Mouse (Mus musculus) kidney, embryonic 16.5 days (tissue): ENCODE measurements at regions not wholly inside any gene's neighbourhood (a gene's known extent, or its start where the extent isn't known, plus 50 kb on each side); places are given as distances from the start of the nearest gene placed in this dataset.
"Not testable (repeated sequence)": the region's sequence is repeated elsewhere in the genome, so short reads cannot be mapped to it uniquely, and the experiment has no call there.

Source experiments
- ATAC-seq: fragments of 200-750 bp; cut with Nextera tagmentation; 2 replicates; pipeline ENCODE4 v1.8.0; 2017; ENCODE audit warnings: moderate TSS enrichment; ENCODE audit not compliant: low FRiP score, low TSS enrichment
- H3K27ac ChIP-seq: fragments of 300-500 bp; sonication (generic); 2 replicates; pipeline ENCODE4 v1.5.1; 2014; ENCODE audit warnings: low read length
- H3K27me3 ChIP-seq: fragments of 300-500 bp; sonication (generic); 2 replicates; pipeline ENCODE4 v1.6.1; 2014; ENCODE audit warnings: low read length, control low read depth, mixed read lengths; ENCODE audit not compliant: insufficient read depth
- H3K36me3 ChIP-seq: fragments of 300-500 bp; sonication (generic); 2 replicates; pipeline ENCODE4 v1.6.1; 2014; ENCODE audit warnings: low read length, control low read depth, mixed read lengths; ENCODE audit not compliant: insufficient read depth
- H3K4me1 ChIP-seq: fragments of 300-500 bp; sonication (generic); 2 replicates; pipeline ENCODE4 v1.6.1; 2014; ENCODE audit warnings: low read length, control low read depth, mixed read lengths; ENCODE audit not compliant: insufficient read depth
- H3K4me2 ChIP-seq: fragments of 300-500 bp; sonication (generic); replicated peaks from 2 replicates; pipeline ENCODE4 v1.6.1; 2014; ENCODE audit warnings: low read depth, low read length
- H3K4me3 ChIP-seq: fragments of 300-500 bp; sonication (generic); 2 replicates; pipeline ENCODE4 v1.5.1; 2014; ENCODE audit warnings: mild to moderate bottlenecking, low read length
- H3K9ac ChIP-seq: fragments of 300-500 bp; sonication (generic); replicated peaks from 2 replicates; pipeline ENCODE4 v1.6.1; 2014; ENCODE audit warnings: low read length
- H3K9me3 ChIP-seq: fragments of 300-500 bp; sonication (generic); 2 replicates; pipeline ENCODE4 v1.6.1; 2016; ENCODE audit warnings: low read length, control low read depth
- WGBS: fragments of 180-500 bp; shearing (Covaris S2); extraction: QIAGEN DNeasy Blood & Tissue Kit; methylation state at CpG from one replicate; pipeline ENCODE4 v1.1.7; 2014; 5-methylcytosine and 5-hydroxymethylcytosine counted together

DNA sequence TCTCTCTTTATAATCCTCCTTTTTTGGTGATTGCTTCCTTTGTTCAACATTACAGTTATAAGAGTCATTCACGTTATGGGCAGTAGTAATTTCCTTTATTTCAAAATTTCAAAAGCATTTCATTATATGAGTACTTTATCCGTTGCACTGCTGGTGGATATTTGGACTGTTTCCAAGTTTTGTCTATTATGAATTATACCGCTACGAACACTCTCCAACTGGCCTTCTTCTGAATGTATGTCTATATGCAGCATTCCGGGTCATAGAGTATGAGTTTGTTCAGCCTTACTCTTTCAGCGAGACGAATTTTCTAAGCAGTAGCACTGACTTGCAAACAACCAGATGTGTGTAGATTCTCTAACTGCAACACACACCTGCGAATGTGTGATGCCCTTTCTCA, 57.8 kb downstream of the Dusp6 start:
- WGBS = 59% methylated on average over 8 of the region's 8 CpGs
- H3K27ac ChIP-seq = no peak overlapping the region
- no peaks in the 10 kb centered on the region for H3K4me1 ChIP-seq
- H3K4me2 ChIP-seq = no peak overlapping the region
- H3K36me3 ChIP-seq = no peaks in the 10 kb centered on the region
- H3K27me3 ChIP-seq = no peaks in the 10 kb centered on the region
- no peaks in the 10 kb centered on the region for H3K9me3 ChIP-seq
- H3K9ac ChIP-seq = no peak overlapping the region
- ATAC-seq = no peak
- no peak overlapping the region for H3K4me3 ChIP-seq

DNA sequence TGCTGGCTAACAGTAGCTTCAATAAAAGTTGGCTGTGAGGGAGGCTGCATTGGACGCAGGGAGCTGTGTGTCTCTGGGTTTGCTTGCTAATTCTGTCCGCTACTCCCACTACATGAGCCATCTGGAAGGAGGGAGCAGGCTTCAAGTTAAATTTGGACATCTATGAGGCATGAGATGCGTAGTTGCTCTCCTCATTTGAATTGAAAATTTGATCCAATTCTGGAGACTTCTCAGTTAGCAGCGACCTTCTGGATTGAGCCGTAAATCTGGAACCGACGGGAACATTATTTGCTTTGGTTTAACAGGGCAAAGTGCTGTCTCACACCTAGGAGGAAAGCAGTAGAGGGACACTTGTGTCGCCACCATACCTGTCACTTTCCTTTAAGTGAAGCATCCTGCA, 60.3 kb downstream of the Dusp6 start:
- Histone ChIP-seq H3K27ac (no peak overlapping the region), H3K9me3 (no peaks in the 10 kb centered on the region)
- WGBS = 50% methylated on average over 8 of the region's 8 CpGs

DNA sequence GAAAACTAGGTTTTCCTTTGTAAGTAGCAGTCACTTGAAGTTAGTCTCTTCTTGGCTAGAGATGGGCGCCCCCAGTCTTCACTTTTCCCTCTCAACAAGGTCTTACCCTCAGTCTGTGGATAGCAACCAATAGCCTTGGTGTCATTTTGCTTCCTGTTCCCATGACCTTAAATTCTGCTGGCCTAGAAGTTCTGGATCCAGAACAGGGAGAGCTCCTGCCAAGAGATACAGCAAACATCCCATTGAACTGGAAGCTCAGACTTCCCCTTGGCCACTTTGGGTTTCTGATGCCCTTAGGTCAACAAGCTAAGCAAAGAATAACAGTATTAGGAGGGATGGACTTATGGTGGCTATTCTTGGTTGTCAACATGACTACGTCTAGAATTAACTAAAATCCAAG, 64.5 kb downstream of the Dusp6 start:
- 86% methylated on average over 2 of the region's 2 CpGs for WGBS
- no peaks in the 10 kb centered on the region for H3K36me3 ChIP-seq
- no peak overlapping the region for H3K27ac ChIP-seq
- H3K4me2 ChIP-seq = no peak overlapping the region
- H3K9ac ChIP-seq = no peak overlapping the region
- H3K27me3 ChIP-seq = no peaks in the 10 kb centered on the region
- no peaks in the 10 kb centered on the region for H3K4me1 ChIP-seq
- no peak for ATAC-seq
- no peaks in the 10 kb centered on the region for H3K9me3 ChIP-seq
- H3K4me3 ChIP-seq = no peak overlapping the region

More for the DNA sequence above, 60.3 kb downstream of the Dusp6 start:
- Histone ChIP-seq H3K4me3 (no peak overlapping the region), H3K36me3 (no peaks in the 10 kb centered on the region), H3K4me2 (no peak overlapping the region), H3K4me1 (no peaks in the 10 kb centered on the region), H3K9ac (no peak overlapping the region), H3K27me3 (no peaks in the 10 kb centered on the region)
- no peak for ATAC-seq

DNA sequence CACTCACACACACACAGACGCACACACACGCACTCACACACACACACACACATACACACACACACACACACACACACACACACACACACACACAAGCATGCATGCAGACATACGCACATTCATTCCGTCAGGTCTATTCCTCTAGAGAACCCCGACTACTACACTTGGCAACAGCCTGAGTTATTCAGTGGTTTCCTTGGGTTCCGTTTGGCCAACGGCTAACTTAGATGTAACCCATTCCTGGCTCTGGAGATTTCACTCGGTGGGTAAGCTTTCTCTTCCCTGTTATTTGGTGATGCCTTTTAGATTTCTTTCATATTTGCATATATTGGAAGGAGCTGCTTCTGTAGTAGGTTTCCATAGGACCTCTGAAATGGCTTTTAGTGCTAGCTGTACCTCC, 65.5 kb downstream of the Dusp6 start:
- Histone ChIP-seq H3K9ac (no peak overlapping the region), H3K4me2 (no peak overlapping the region), H3K36me3 (no peaks in the 10 kb centered on the region), H3K4me3 (no peak overlapping the region), H3K27ac (no peak overlapping the region), H3K4me1 (no peaks in the 10 kb centered on the region), H3K27me3 (no peaks in the 10 kb centered on the region), H3K9me3 (no peaks in the 10 kb centered on the region)
- no peak for ATAC-seq
- 92% methylated on average over 8 of the region's 8 CpGs for WGBS

DNA sequence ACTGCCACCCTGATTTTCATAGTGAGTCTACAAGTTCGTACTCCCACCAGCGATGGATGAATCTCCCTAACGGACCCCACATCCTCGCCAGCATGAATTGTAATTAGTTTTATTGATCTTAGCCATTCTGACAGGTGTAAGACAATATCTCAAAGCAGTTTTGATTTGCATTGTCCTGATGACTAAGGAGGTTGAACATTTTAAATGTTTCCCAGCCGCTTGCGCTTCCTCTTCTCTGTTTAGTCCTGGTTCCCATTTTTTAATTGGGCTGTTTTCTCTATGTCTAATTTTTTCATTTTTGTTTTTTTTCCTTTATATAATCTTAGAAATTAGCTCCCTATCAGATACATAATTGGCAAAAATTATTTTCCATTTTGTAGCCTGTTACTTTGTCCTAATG, 66.4 kb downstream of the Dusp6 start:
- Histone ChIP-seq H3K36me3 (no peaks in the 10 kb centered on the region), H3K9ac (no peak overlapping the region), H3K4me2 (no peak overlapping the region), H3K9me3 (no peaks in the 10 kb centered on the region), H3K27ac (no peak overlapping the region), H3K4me3 (no peak overlapping the region), H3K4me1 (no peaks in the 10 kb centered on the region), H3K27me3 (no peaks in the 10 kb centered on the region)
- ATAC-seq = no peak
- 91% methylated on average over 6 of the region's 6 CpGs for WGBS

DNA sequence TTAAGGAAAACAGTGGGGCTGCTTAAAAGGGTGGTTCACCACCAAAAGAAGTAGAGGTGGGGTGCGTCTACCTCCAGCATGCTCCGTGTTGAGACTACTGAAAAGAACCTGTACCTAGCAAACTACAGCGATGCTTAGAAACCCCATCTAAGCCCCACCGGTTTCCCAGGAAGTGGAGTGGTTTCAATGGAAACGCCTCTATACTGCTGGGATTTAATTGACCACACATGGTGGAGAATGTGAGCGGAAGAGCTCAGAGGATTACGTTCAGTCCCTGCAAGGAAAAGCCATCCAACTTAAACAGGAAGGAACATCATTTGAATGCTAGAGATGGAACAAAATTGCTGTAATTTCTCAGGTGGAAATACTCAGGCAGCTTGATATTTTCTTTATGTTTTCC, 67.5 kb downstream of the Dusp6 start:
- no peak overlapping the region for H3K4me2 ChIP-seq

DNA sequence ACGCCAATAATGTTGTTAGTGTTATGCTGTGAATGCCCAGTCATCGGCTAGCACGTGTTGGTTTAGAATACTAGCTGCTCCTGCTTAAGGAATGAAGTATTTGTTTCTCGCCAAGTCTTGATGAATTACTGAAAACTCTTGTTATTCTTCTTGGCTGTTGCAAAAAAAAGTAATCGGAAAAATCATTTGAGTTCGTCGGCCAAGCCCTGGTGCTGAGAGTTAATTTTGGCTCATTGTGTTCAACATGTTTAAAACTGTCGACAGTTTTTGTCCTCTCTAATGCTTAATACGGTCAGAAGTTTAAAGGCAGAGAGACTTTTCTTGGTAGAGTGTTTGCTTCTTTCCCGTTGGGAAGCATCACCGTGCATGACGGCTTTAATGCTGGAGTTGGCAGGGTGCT, 68.8 kb downstream of the Dusp6 start:
- no peak overlapping the region for H3K9ac ChIP-seq
- H3K4me2 ChIP-seq = no peak overlapping the region
- no peaks in the 10 kb centered on the region for H3K27me3 ChIP-seq
- no peaks in the 10 kb centered on the region for H3K36me3 ChIP-seq
- H3K4me1 ChIP-seq = no peaks in the 10 kb centered on the region
- H3K4me3 ChIP-seq = no peak overlapping the region
- 73% methylated on average over 12 of the region's 12 CpGs for WGBS
- H3K9me3 ChIP-seq = no peaks in the 10 kb centered on the region
- H3K27ac ChIP-seq = no peak overlapping the region
- ATAC-seq = no peak

More for the DNA sequence above, 67.5 kb downstream of the Dusp6 start:
- 56% methylated on average over 7 of the region's 7 CpGs for WGBS
- no peaks in the 10 kb centered on the region for H3K36me3 ChIP-seq
- no peak overlapping the region for H3K4me3 ChIP-seq
- H3K27ac ChIP-seq = no peak overlapping the region
- no peak overlapping the region for H3K9ac ChIP-seq
- no peaks in the 10 kb centered on the region for H3K27me3 ChIP-seq
- H3K4me1 ChIP-seq = no peaks in the 10 kb centered on the region
- no peak for ATAC-seq
- H3K9me3 ChIP-seq = no peaks in the 10 kb centered on the region

DNA sequence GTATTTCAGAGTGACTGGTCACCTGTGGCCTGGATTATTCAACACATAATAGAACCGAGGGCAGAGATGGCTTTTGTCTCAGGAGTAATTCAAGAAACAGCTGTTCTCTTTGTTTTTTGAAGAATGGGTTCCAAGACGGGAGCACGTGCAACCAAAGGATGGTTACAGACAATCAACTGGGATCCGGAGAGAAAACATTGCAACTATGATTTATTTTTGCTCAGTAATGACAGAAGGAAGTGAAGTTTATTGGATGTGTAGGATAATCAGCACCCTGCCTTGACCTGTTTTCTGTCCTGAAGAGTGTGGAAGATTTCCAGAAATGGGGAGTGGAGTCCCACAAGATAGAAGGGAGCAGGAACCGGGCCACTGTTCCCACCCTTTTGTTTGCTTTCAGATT, 70.8 kb downstream of the Dusp6 start:
- H3K9ac ChIP-seq = no peak overlapping the region
- H3K27me3 ChIP-seq = no peaks in the 10 kb centered on the region
- no peaks in the 10 kb centered on the region for H3K4me1 ChIP-seq
- no peaks in the 10 kb centered on the region for H3K9me3 ChIP-seq
- no peaks in the 10 kb centered on the region for H3K36me3 ChIP-seq
- no peak overlapping the region for H3K4me3 ChIP-seq
- no peak overlapping the region for H3K4me2 ChIP-seq
- no peak for ATAC-seq
- H3K27ac ChIP-seq = no peak overlapping the region
- WGBS = 64% methylated on average over 5 of the region's 5 CpGs

DNA sequence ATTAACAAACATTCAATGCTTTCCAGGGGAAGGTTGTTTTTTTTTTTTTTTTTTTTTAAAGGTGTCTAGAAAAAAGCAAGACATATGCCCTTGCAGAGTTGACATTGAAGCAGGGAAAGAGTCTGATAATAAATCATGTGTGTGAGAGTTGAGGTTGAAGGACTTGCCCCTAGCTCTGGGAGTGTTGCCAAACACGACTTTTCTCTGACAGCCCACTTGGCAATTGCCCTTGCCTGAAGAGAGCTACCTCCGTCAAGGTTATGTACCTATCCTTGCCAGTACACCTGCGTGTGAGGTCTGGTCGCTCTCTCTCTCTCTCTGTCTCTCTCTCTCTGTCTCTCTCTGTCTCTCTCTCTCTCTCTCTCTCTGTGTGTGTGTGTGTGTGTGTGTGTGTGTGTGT, 73.1 kb downstream of the Dusp6 start:
- Histone ChIP-seq H3K27ac (no peak overlapping the region), H3K9me3 (no peaks in the 10 kb centered on the region), H3K4me2 (no peak overlapping the region), H3K27me3 (no peaks in the 10 kb centered on the region), H3K4me1 (no peaks in the 10 kb centered on the region), H3K4me3 (no peak overlapping the region), H3K9ac (no peak overlapping the region), H3K36me3 (no peaks in the 10 kb centered on the region)
- ATAC-seq = no peak
- 59% methylated on average over 4 of the region's 4 CpGs for WGBS

DNA sequence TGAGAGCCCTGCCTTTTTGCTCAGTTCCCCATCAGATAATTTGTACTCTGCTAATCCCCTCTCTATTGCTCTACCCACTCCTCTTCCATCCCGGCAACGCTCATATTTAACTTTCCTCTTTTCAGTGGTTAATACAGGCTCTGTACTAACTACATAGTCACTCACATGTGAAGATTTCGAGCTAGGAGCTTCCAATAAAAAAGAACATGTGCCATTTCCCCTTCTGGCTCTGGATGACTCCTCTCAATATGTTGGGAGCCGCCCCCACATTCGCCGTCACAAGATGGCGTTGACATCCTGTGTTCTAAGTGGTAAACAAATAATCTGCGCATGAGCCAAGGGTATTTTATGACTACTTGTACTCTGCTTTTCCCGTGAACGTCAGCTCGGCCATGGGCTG, 75.8 kb downstream of the Dusp6 start:
- 97% methylated on average over 7 of the region's 11 CpGs for WGBS
- ATAC-seq = not testable (repeated sequence)

More for the DNA sequence above, 75.8 kb downstream of the Dusp6 start:
- H3K4me1 ChIP-seq, H3K36me3 ChIP-seq, H3K27ac ChIP-seq, H3K4me2 ChIP-seq, H3K4me3 ChIP-seq, H3K9ac ChIP-seq, H3K9me3 ChIP-seq, H3K27me3 ChIP-seq: not testable (repeated sequence)
